Mouse (Mus musculus): ENCODE measurements around the gene Sugt1.

DNA sequence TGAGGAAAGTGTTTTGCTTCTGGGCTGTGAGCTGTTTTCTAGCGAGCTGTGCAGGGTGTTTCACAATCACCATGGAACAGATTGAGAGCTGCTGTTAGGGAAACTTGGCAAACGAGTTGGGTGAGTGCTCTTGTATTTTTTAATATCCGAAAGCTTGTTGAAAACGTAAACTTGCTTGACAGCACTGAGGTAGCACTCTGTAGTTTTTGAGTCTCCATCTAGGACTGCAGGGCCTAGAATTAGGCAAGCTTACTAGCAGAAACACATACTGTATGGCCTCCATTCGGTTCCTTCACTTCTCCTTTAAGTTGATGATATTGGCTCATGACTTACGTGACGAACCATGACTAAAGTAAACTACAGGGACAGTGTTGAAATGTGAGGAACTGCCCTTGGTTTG is 38.1 kb upstream of the Sugt1 start:
- no peak for TF ChIP-seq MAFK (IDR thresholded peaks at IDR 0.05; ENCODE audit: insufficient read depth, low read depth, low read length)
- no peak for TF ChIP-seq CHD2 (IDR thresholded peaks at IDR 0.05; ENCODE audit: low read depth, low read length)
- TF ChIP-seq ZNF384 (IDR thresholded peaks at IDR 0.05; ENCODE audit: low read depth, low read length) = no peak

Data from ES-E14 (cell line).